Mouse (Mus musculus): ENCODE measurements around the gene Gm38392. TPM values are rescaled to one million over a fixed set of nuclear protein-coding genes. Genes with fewer than 3 reads are reported as not detected.
"Not testable (repeated sequence)": the region's sequence is repeated elsewhere in the genome, so short reads cannot be mapped to it uniquely, and the experiment has no call there.

Gene Gm38392
- total RNA-seq, 2 experiments from 2014 or later: 0.80 to 0.89 TPM

DNA sequence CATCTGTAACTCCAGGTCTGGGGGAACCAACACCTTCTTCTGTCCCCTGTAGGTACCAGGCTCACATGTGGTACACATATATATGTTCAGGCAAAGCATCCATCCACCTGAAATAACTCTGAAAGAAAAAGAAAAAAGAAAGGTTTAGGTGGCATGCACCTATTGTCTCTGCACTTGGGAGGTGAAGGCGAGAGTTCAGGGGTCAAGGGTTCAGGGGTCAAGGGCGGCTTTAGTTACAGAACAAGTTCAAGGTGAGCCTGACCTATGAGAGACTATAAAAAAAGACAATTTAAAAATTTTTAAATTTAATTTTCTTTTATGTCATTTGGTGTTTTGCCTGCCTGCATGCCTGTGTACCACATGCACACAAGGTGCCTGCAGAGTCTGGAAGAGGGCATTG lies 7.0 kb downstream of the Gm38392 start:
- intact Hi-C loops (cut with DNase I): no loop called here
- no peak for DNase-seq

- DNase-seq: peak; percentile 33
- intact Hi-C loops (cut with DNase I): no loop called here
Measured at GRCm38 (mm10) chr3:88276529-88277143, 10.4 kb downstream of the Gm38392 start.

DNA sequence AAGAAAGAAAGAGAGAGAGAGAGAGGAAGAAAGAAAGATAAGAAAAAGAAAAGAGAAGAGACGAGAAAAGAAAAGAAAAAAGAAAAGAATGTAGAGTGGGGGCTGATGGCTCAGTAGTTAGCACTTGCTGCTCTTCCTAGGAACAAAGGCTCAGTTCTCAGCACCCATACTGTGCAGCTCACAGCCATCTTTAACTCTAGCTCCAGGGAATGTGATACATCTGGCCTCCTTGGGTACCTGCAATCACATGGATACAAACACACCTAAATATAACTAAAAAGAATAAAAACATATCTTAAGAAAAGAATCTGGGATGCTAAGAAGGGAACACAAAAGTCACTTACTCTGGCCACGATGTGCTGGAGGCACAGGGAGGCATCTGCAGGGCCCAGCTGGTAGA lies 10.9 kb downstream of the Gm38392 start:
- no peak for DNase-seq
- intact Hi-C loops (cut with DNase I): no loop called here

DNA sequence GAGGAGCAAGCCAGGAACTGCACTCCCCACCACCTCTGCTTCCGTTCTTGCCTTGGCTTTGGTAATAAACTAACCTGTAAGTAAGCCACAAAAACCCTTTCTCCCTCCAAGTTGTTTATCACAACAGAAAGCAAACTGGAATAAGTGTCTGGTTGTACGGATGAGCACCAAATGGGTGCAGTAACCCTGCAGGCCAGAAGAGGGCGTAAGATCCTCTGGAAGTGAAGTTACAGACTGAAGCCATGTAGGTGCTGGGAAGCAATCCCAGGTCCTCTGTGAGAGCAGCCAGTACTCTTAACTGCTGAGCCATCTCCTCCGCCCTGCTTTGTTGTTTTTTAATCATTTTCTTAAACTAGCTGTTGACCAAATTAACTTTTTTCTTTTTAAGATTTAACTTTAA lies 13.0 kb downstream of the Gm38392 start:
- intact Hi-C loops (cut with DNase I): no loop called here

GRCm38 (mm10) chr3:88271859-88272258 lies 15.2 kb downstream of the Gm38392 start:
- intact Hi-C loops (cut with DNase I): no loop called here
- no peak for DNase-seq

More for the DNA sequence above, 13.0 kb downstream of the Gm38392 start:
- no peak for DNase-seq

GRCm38 (mm10) chr3:88271298-88271697 lies 15.7 kb downstream of the Gm38392 start:
- intact Hi-C loops (cut with DNase I); DNase-seq: not testable (repeated sequence)

DNA sequence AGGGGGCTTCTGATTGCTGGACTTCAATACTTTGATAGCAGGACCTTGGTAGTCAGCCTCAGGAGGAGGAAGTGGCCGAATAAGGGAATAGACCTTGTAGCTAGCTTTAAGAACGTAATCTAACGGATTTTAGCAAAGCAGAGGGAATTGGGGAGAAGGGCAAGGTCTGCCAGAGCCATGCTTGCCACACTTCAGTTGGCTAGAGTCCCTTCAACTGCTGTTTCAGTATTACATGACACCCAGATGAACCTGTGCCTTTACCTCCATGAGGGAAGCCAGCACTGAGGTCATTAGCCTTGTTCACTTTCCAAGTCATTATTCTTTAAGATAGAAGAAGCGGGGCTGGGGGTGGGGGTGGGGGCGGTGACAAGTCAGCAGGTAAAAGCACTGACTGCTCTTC lies 18.0 kb downstream of the Gm38392 start:
- no peak for DNase-seq
- intact Hi-C loops (cut with DNase I): no loop called here

DNA sequence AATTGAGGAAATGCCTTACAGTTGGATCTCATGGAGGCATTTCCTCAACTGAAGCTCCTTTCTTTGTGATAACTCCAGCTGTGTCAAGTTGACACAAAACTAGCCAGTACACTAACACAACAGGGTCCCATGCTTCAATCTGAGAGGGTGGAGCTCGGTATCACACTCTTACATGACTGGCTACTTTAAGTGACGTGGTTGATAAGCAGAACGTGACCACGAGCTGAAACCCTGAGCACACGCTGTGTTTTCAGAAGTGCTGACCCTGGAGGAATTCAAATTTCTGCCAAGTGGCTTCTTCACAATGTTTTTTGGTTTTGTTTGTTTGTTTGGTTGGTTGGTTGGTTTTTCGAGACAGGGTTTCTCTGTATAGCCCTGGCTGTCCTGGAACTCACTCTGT lies 19.0 kb downstream of the Gm38392 start:
- intact Hi-C loops (cut with DNase I); DNase-seq: not testable (repeated sequence)

- intact Hi-C loops (cut with DNase I): no loop called here
- DNase-seq: no peak
Measured at GRCm38 (mm10) chr3:88262346-88262745, 24.7 kb downstream of the Gm38392 start.

DNA sequence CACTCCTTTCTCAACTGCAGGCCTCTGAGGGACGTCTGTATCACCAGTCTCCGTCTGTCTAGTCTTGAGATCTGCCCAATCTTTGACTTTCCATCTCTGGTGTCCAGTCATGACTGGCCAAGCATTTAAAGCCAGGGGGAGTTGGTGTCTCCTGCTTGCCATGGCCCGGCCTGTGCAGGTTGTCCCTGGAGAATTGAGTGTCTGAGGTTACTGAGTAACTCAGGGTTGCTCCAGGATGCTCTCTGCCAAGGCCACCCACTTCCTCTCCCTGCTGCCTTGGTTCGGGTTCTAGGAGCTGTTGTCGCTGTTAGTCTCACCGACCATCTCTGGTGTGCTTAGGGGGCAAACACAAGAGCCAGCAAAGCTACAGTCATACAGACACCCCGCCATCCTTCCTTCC lies 30.6 kb downstream of the Gm38392 start:
- intact Hi-C loops (cut with DNase I): no loop called here
- no peak for DNase-seq

GRCm38 (mm10) chr3:88255950-88256349 lies 31.1 kb downstream of the Gm38392 start:
- intact Hi-C loops (cut with DNase I): no loop called here
- no peak for DNase-seq

DNA sequence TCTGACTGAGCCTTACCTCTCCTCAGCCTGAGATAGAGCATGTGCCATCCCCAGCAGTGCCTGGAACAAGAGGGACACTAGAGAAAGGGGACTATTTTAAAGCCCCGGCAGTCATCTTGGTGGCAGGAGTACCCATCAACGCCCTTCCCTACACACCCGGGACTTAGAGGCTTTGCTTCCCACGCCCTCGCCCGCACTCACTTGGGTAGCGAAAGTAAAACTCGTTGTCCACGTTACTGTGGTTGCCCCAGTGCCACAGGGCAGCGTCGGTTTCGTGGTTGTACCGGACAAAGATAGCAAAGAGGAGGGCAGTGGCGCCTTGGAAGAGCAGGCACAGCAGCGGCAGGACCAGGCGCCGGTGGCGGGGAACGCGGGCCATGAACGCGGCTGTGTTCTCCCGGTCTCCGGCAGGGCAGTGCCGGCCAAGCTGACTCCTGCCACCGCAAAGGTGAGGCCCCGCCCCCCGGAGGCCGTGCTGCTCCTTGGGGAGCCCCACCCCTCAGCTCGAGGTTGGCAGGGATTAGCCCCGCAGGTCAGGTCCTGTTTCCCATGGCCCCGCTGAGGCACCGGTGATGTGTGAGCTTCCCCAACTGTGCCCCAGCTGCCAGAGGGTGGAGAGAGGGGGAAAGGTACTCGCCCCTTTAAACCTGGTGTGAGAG lies 32.6 kb downstream of the Gm38392 start, which contains the start of gene Rhbg:
Rhbg (minus strand) TSS at position 442 of the 659 bp plus-strand sequence.
- DNase-seq: no peak
- intact Hi-C loops (cut with DNase I): no loop called here

DNA sequence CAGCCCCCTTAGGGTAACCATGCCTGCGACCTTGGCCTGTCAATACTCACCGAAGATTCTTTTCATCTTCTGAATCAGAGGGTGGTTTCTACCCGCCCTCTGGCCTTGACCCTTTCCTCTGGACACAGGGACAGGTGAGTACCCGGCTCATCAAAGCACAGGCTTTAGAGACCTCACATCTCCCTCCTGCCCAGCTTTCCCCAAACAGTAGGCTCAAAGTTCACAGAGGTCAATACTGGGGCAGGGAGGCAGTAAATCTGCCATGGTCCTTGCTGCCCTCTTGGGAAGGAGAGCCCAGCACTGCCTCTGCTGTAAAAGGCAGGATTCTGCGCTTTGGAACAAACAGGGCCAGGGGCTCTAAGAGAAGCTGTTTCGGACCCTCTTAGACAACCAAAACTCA lies 34.3 kb downstream of the Gm38392 start:
- intact Hi-C loops (cut with DNase I): no loop called here
- DNase-seq: no peak

DNA sequence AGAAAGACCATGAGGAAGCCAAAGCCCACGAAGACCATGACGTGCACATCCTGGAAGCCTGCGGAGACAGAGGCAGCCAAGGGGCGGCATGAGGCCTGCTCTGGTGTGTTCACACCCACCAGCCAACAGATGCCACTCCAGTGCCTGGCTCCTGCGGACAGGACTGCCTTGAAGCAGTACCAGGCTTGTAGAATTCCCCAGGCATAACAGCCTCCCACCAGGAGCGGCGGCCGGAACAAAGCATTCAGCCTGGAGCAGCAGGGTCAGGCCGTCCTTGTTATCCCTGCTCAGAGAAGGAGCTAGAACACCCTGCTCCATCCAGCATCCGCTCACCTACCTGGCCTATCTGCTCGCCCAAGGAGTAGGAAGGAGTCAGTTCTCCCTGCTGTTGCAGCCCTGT lies 38.6 kb downstream of the Gm38392 start:
- intact Hi-C loops (cut with DNase I): no loop called here

GRCm38 (mm10) chr3:88247666-88248065 lies 39.3 kb downstream of the Gm38392 start:
- intact Hi-C loops (cut with DNase I): no loop called here
- DNase-seq: no peak

More for the DNA sequence above, 38.6 kb downstream of the Gm38392 start:
- DNase-seq: no peak

- DNase-seq: peak; percentile 86
- intact Hi-C loops (cut with DNase I): no loop called here
Measured at GRCm38 (mm10) chr3:88245811-88246210, 41.2 kb downstream of the Gm38392 start.

- intact Hi-C loops (cut with DNase I): no loop called here
- DNase-seq: peak; percentile 69
Measured at GRCm38 (mm10) chr3:88244071-88244470, 42.9 kb downstream of the Gm38392 start.

- intact Hi-C loops (cut with DNase I): loop anchor here (2.0 kb wide), 1 partner anchor 50 kb away; no protein-coding TSS in a partner anchor
- DNase-seq: peak; percentile 86
Measured at GRCm38 (mm10) chr3:88242531-88242930, 44.5 kb downstream of the Gm38392 start.

- intact Hi-C loops (cut with DNase I): no loop called here
- peak; percentile 64 for DNase-seq
Measured at GRCm38 (mm10) chr3:88241045-88241786, 45.8 kb downstream of the Gm38392 start.

- intact Hi-C loops (cut with DNase I): no loop called here
- DNase-seq: no peak
Measured at GRCm38 (mm10) chr3:88239446-88239845, 47.6 kb downstream of the Gm38392 start.

- intact Hi-C loops (cut with DNase I): no loop called here
- peak; percentile 68 for DNase-seq
Measured at GRCm38 (mm10) chr3:88238866-88239391, 48.1 kb downstream of the Gm38392 start.
